Mouse (Mus musculus): ENCODE data around the gene Tmem235. TPM values are rescaled to one million over a fixed set of nuclear protein-coding genes. Genes with fewer than 3 reads are reported as not detected.

Gene Tmem235
- polyA plus RNA-seq (2012; rRNA removed) = 0.05 TPM in 1 of 2 replicates, not detected in the other

DNA sequence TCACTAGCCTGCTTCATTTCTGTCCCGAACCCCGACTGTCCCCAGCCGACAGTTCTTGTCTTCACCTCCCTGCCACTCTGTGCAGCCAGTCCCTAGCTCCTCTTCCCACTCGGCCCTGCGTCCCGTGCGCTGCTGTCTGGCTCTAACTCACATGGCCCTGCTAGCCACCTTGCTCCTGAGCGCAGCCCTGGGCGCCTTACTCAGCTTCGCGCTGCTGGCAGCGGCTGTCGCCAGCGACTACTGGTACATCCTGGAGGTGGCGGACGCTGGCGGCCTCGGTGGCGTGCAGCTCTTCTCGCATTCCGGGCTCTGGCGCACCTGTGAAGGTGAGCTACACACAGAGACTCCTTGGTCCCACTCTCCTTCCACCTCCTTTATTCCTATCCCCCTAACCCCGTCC is at the start of gene Tmem235:
TSS of gene Tmem235 (plus strand) at position 152 of the 400 bp plus-strand sequence.

DNA sequence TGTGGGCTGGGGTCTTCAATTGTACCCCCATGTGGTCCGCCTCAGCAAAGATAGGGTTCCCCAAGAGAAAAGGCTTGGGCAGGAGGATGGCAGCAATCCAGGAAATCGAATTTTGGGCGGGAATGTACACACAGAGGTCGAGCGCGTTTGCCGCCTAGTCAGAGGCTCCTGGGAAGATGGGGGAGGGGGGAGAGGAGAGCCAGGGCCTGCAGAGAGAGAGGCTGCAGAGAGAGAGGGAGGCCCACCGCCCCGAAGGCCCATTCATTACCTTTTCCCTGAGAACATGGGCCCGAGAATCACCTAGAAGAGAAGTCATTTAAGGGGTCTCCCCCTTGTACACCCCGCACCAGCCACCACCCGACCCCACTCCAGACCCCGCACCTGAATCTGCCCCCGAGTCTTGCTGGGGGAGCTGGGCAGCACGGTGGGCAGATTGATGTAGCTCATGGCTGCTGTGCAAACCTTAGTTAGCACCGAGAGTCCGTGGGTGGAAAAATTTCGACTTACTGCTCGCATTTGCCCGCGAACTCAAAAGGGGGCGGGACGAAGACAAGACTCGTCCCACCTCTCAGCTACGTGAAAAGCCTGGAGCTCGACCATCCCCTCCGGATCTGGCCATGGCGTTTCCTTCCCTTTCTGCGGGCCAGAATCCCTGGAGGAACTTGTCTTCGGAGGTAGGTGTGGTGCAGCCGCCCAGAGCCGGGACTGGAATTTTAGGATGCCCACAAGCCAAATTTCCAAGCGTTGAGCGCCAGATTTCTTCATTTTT is 35.0 kb upstream of the Tmem235 start, which contains the start of the genes Afmid and Tk1:
TSS of gene Afmid (plus strand) at position 592 of the 769 bp plus-strand sequence.
TSS of gene Tk1 (minus strand) at position 760 of the 769 bp plus-strand sequence.

DNA sequence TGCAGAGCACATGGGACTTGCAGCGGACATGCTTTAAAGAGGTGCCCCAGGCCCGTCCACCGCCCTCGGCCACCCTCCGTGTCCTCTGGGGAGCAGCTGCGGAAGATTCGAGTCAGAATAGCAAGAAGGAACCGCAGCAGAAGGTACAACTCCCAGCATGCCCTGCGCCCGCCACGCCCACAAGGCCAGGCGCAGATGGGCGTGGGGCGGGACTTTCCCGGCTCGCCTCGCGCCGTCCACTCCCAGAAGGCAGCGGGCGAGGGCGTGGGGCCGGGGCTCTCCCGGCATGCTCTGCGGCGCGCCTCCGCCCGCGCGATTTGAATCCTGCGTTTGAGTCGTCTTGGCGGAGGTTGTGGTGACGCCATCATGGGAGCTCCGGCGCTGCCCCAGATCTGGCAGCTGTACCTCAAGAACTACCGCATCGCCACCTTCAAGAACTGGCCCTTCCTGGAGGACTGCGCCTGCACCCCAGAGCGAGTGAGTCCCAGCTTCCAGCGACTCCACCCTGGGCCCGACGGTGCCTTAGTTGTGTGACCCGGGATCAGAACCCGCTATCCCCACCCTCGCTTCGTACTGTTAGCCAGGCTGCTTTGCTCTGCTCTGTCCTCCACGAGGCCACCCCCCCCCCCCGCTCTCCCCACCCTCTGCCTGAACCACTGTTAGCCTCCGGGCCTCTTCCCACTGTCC is 11.4 kb upstream of the Tmem235 start, which contains the start of gene Birc5:
TSS of gene Birc5 (plus strand) at position 267 of the 687 bp plus-strand sequence.

DNA sequence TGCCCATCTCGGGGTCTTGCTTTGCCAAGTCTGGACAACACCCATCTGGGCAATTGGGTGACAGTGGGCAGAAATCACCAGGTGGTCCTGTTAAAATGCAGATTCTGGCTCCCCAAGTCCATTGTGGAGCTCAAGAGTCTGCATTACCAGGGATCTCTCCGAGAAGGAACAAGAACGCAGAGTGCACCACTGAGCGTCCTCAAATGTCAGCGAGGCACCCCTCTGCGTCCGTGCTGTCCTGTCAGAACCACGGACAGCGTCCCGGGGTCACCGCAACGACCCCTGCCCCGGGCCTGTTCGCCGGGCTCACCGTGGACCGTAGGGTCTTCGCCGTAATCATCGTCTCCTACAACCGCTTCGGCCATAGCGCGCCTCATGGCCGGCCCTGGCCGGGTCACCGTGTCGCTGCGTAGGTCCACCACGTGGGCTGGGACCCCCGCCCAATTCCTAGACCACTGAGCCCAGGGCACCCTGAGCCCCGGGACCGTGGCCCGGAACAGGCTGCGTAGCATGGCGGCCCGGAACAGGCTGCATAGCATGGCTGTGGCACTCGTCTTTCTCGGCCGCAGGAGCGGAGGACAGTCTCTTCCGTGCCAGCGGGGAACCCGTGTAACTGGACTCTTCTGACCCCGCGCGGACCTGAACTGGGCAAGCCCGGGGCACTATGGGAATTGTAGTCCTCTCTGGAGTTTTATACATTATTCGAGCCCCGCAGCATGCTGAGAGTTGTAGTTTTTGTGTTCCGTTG is 12.5 kb downstream of the Tmem235 start, which contains the start of gene Tha1:
TSS of gene Tha1 (minus strand) at position 621 of the 748 bp plus-strand sequence.

Other genes starting within 250 kb of the Tmem235 start
- 33.2 and 40.3 TPM in 2 replicates for gene Tnrc6c, start 206.5 kb upstream of the Tmem235 start, polyA plus RNA-seq (2012; rRNA removed)
- gene Tmc8, start 78.7 kb upstream of the Tmem235 start, polyA plus RNA-seq (2012; rRNA removed) = 3.1 and 4.5 TPM in 2 replicates
- gene Tmc6, start 78.6 kb upstream of the Tmem235 start, polyA plus RNA-seq (2012; rRNA removed) = 9.6 and 16.9 TPM in 2 replicates
- gene 6030468B19Rik, start 63.1 kb upstream of the Tmem235 start, polyA plus RNA-seq (2012; rRNA removed) = 2.9 and 4.2 TPM in 2 replicates
- gene Gm20708, start 51.1 kb upstream of the Tmem235 start, polyA plus RNA-seq (2012; rRNA removed) = 0.82 and 0.97 TPM in 2 replicates
- gene Syngr2, start 51.1 kb upstream of the Tmem235 start, polyA plus RNA-seq (2012; rRNA removed) = 12.5 and 19.0 TPM in 2 replicates
- 5.2 and 6.1 TPM in 2 replicates for gene Afmid, start 34.8 kb upstream of the Tmem235 start, polyA plus RNA-seq (2012; rRNA removed)
- 98.6 and 112 TPM in 2 replicates for gene Tk1, start 34.7 kb upstream of the Tmem235 start, polyA plus RNA-seq (2012; rRNA removed)
- 160 and 231 TPM in 2 replicates for gene Birc5, start 11.5 kb upstream of the Tmem235 start, polyA plus RNA-seq (2012; rRNA removed)
- gene Tha1, start 12.7 kb downstream of the Tmem235 start, polyA plus RNA-seq (2012; rRNA removed) = 4.1 and 5.9 TPM in 2 replicates
- 8.0 and 9.2 TPM in 2 replicates for gene Socs3, start 109.3 kb downstream of the Tmem235 start, polyA plus RNA-seq (2012; rRNA removed)
- 34.9 and 35.5 TPM in 2 replicates for gene Pgs1, start 125.5 kb downstream of the Tmem235 start, polyA plus RNA-seq (2012; rRNA removed)

Measured in central nervous system, embryonic 11.5 days (tissue).